Mouse (Mus musculus) megakaryocyte, embryonic 14.5 days (primary cell): ENCODE measurements at regions not wholly inside any gene's neighbourhood (a gene's known extent, or its start where the extent isn't known, plus 50 kb on each side); places are given as distances from the start of the nearest gene placed in this dataset.

Source experiments
- H3K27me3 ChIP-seq: replicated peaks from 2 replicates; pipeline ENCODE3; 2012; ENCODE audit warnings: inconsistent platforms
- H3K36me3 ChIP-seq: replicated peaks from 2 replicates; pipeline ENCODE3; 2012; ENCODE audit warnings: low read length, inconsistent platforms, mixed read lengths
- H3K4me1 ChIP-seq: 2 replicates; pipeline ENCODE4 v1.6.1; 2012; ENCODE audit warnings: inconsistent platforms
- H3K4me3 ChIP-seq: replicated peaks from 2 replicates; pipeline ENCODE3; 2012; ENCODE audit warnings: moderate library complexity, mild to moderate bottlenecking, inconsistent platforms
- H3K9me3 ChIP-seq: 2 replicates; pipeline ENCODE4 v1.6.1; 2012; ENCODE audit warnings: inconsistent platforms
- FLI1 ChIP-seq: IDR thresholded peaks from 2 replicates; pipeline ENCODE4 v1.6.1; 2012; ENCODE audit warnings: low read length, inconsistent platforms, mixed read lengths
- GATA1 ChIP-seq: IDR thresholded peaks from 3 replicates; pipeline ENCODE4 v1.6.1; 2012; ENCODE audit warnings: mixed read lengths, low read length, inconsistent platforms, borderline replicate concordance

DNA sequence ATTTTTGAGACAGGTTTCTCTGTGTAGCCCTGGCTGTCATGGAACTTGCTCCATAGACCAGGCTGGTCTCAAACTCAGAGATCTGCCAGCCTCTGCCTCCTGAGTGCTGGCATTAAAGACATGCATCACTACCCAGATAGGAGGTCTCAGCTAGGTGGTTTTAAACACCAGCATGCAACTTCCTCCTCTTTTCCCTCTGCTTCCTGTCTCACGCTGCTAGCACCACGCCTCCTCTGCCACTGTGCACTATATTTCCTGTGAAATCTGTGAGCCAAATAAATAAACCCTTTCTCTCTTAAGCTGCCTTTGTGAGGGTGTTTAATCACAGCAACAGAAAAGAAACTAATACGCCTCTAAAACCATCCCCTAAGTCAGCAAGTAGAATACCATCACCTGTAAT, 109.6 kb upstream of the Arg1 start:
- H3K27me3 ChIP-seq, result no peaks in the 10 kb centered on the region
- no peak overlapping the region for H3K4me3 ChIP-seq
- no peak for TF ChIP-seq GATA1
- TF ChIP-seq FLI1, result no peak
- H3K9me3 ChIP-seq, result no peaks in the 10 kb centered on the region
- H3K36me3 ChIP-seq, result no peaks in the 10 kb centered on the region
- peaks cover 3% of the 10 kb centered on the region; the same call in 1 of the 2 replicates for H3K4me1 ChIP-seq

DNA sequence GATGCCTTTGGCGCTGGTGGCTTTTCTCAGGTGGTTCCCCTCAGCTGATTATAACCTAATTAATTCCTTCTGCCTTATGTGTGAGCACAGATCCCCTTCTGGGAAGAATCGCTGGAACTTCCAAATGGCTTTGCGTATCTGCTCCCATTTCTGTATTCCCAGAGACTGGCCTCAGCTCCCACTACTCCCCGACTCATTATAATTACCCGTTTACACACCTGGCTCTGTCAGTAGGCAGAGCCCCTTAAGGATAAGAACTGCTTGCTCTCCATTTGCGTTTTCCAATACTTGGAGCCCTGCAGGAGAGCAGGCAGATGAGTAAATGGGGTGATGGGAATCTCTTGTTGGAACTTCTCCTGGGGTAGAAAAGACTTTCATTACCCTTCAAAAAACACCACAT, 108.1 kb upstream of the Arg1 start:
- no peak for TF ChIP-seq GATA1
- no peak for TF ChIP-seq FLI1
- Histone ChIP-seq H3K4me1 (peaks cover 3% of the 10 kb centered on the region; the same call in 1 of the 2 replicates), H3K4me3 (no peak overlapping the region)

GRCm38 (mm10) chr10:25032625-25033024, 105.3 kb upstream of the Arg1 start:
- 0 out of 2 replicates have a peak, but pooled peaks cover 6% of the 10 kb centered on the region for H3K9me3 ChIP-seq
- TF ChIP-seq FLI1 (no peak), GATA1 (no peak)
- H3K27me3 ChIP-seq, result no peaks in the 10 kb centered on the region
- H3K4me3 ChIP-seq, result no peak overlapping the region
- no peaks in the 10 kb centered on the region for H3K36me3 ChIP-seq
- H3K4me1 ChIP-seq, result peaks cover 3% of the 10 kb centered on the region; the same call in 1 of the 2 replicates

More for the DNA sequence above, 108.1 kb upstream of the Arg1 start:
- H3K27me3 ChIP-seq, result no peaks in the 10 kb centered on the region
- no peaks in the 10 kb centered on the region for H3K36me3 ChIP-seq
- 0 out of 2 replicates have a peak, but pooled peaks cover 6% of the 10 kb centered on the region for H3K9me3 ChIP-seq

DNA sequence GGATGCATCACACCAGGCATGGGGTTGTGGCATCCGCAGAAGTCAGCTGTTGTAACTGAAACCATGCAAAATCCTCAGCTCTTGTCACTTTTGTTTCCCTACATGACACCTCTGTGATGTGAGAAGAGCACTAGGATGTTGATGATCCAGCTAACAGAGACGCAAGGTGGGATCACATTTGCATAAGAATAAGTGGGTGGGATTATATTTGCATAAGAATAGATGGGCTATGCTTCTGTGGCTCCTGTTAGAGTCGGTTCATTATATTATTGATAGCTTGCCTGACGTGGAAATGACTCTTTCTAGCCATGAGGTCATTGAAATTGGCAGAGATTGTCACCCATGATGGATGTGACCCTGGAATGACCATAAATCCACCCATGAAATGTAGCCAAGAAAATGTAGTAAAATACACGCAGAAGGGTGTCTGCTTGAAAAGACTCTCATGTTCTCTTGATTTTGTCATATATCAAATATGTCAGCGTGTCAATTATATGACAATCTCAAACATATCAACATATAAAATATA, 102.2 kb upstream of the Arg1 start:
- H3K36me3 ChIP-seq, result no peaks in the 10 kb centered on the region
- 0 out of 2 replicates have a peak, but pooled peaks cover 11% of the 10 kb centered on the region for H3K9me3 ChIP-seq
- no peaks in the 10 kb centered on the region for H3K4me1 ChIP-seq
- no peak overlapping the region for H3K4me3 ChIP-seq
- H3K27me3 ChIP-seq, result no peaks in the 10 kb centered on the region
- TF ChIP-seq GATA1 (no peak), FLI1 (no peak)

DNA sequence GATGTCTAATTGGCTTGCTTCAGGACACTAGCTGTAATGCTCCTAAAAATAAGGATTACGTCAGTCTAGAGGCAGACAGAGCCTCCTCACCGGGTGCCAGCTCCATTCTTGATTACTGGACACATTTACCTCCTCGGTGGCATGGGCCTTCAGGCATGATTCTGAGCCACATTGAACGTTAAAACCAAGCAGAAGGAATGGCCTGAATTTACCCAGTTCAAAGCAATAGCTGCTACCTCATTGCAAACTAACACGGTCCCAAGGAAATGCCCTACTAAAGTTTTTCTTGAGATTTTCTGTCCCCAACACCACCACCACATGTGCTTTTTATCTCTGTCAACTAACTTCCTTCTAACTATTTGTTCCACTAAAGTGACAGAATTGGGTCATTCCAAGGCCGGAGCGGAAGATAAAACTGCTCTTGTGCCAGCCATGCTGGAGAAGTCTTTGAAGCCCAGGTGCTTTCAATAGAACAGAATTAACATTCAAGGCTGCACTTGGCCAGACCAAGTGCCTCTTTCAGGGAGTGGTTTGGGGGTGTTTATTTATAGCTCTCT, 96.4 kb upstream of the Arg1 start:
- TF ChIP-seq GATA1 (no peak), FLI1 (no peak)
- H3K9me3 ChIP-seq, result peaks cover 5% of the 10 kb centered on the region; the same call in 1 of the 2 replicates

DNA sequence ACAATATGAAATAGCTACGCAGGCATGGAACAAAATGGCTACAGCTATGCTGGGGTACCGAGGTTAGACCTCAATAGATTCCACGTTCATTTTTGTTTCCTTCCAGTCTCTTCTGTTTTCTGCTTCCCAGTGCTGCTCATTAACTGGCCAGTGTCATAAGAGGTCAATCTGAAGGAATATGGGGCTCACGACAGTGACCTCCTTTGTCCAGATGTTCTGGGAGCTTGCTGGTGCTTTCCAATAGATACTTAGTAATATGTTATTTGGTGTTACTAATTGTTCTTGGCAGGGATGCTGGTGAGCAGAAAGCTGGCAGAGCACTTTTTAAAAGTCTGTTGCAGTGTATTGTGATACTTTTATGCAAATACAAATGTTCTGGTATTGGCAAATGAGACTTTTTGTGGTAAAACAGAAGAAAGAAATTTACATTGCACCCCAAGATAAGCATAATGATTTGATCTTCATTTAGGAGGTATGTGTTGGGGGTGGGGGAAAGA, 95.8 kb upstream of the Arg1 start:
- H3K4me1 ChIP-seq, result no peaks in the 10 kb centered on the region
- no peaks in the 10 kb centered on the region for H3K36me3 ChIP-seq

More for the DNA sequence above, 96.4 kb upstream of the Arg1 start:
- H3K27me3 ChIP-seq, result no peaks in the 10 kb centered on the region
- H3K4me3 ChIP-seq, result no peak overlapping the region
- no peaks in the 10 kb centered on the region for H3K36me3 ChIP-seq
- no peaks in the 10 kb centered on the region for H3K4me1 ChIP-seq

DNA sequence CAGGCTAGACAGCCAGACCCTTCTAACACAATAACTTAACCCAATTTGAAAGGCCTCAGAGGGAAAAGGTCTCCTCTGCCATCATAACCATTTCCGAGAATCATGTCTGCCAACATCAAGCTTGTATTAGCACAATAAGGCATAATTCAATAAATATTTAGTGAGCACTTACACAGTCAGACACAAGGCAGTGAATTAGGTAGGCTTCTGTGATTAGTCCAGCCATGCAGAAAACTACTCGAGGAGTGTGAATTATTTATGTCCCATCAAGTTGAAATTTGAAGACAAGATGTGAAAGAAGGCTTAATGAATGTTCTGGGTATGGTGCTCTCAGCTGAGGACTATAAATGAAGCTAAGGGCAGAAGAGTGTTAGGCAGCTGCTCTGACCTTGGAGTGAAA, 91.7 kb upstream of the Arg1 start:
- TF ChIP-seq FLI1, result no peak
- no peak for TF ChIP-seq GATA1
- no peaks in the 10 kb centered on the region for H3K27me3 ChIP-seq

More for the DNA sequence above, 95.8 kb upstream of the Arg1 start:
- Histone ChIP-seq H3K9me3 (peaks cover 5% of the 10 kb centered on the region; the same call in 1 of the 2 replicates), H3K27me3 (no peaks in the 10 kb centered on the region), H3K4me3 (no peak overlapping the region)
- TF ChIP-seq FLI1, result no peak
- TF ChIP-seq GATA1, result no peak

GRCm38 (mm10) chr10:25017843-25018242, 90.6 kb upstream of the Arg1 start:
- no peak for TF ChIP-seq FLI1
- TF ChIP-seq GATA1, result no peak
- H3K36me3 ChIP-seq, result no peaks in the 10 kb centered on the region
- peaks cover 2% of the 10 kb centered on the region for H3K27me3 ChIP-seq
- no peaks in the 10 kb centered on the region; the same call in 1 of the 2 replicates for H3K9me3 ChIP-seq
- H3K4me3 ChIP-seq, result no peak overlapping the region
- no peaks in the 10 kb centered on the region for H3K4me1 ChIP-seq

More for the DNA sequence above, 91.7 kb upstream of the Arg1 start:
- H3K4me3 ChIP-seq, result no peak overlapping the region
- H3K4me1 ChIP-seq, result no peaks in the 10 kb centered on the region
- H3K9me3 ChIP-seq, result no peaks in the 10 kb centered on the region; the same call in 1 of the 2 replicates
- no peaks in the 10 kb centered on the region for H3K36me3 ChIP-seq

DNA sequence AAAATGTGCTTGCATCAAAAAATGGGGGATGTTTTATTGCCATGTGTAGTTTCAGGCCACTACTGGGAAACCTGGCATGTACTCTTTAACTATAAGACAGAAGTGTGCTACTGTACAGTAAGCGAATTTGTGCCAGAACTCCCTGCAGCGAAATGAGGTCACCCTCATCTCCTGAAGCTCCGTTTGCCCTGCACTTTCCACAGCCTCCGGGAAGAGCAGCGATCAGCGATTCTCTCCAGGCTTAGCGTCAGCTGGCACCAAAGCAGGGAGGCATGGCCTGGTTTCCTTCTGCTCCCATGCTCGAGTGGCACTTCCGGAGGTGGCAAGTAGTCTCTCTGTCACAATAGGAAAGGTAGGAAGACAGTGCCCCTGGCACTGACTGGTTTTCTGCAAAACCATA, 88.8 kb upstream of the Arg1 start:
- Histone ChIP-seq H3K27me3 (peaks cover 2% of the 10 kb centered on the region), H3K36me3 (no peaks in the 10 kb centered on the region), H3K4me1 (no peaks in the 10 kb centered on the region), H3K9me3 (no peaks in the 10 kb centered on the region), H3K4me3 (no peak overlapping the region)
- TF ChIP-seq FLI1 (no peak), GATA1 (no peak)

- Histone ChIP-seq H3K27me3 (peaks cover 2% of the 10 kb centered on the region), H3K9me3 (no peaks in the 10 kb centered on the region), H3K4me3 (no peak overlapping the region), H3K36me3 (no peaks in the 10 kb centered on the region), H3K4me1 (no peaks in the 10 kb centered on the region)
- TF ChIP-seq FLI1, result no peak
- no peak for TF ChIP-seq GATA1
Measured at GRCm38 (mm10) chr10:25012129-25012528, 84.8 kb upstream of the Arg1 start.
